In the genomic region with DNA sequence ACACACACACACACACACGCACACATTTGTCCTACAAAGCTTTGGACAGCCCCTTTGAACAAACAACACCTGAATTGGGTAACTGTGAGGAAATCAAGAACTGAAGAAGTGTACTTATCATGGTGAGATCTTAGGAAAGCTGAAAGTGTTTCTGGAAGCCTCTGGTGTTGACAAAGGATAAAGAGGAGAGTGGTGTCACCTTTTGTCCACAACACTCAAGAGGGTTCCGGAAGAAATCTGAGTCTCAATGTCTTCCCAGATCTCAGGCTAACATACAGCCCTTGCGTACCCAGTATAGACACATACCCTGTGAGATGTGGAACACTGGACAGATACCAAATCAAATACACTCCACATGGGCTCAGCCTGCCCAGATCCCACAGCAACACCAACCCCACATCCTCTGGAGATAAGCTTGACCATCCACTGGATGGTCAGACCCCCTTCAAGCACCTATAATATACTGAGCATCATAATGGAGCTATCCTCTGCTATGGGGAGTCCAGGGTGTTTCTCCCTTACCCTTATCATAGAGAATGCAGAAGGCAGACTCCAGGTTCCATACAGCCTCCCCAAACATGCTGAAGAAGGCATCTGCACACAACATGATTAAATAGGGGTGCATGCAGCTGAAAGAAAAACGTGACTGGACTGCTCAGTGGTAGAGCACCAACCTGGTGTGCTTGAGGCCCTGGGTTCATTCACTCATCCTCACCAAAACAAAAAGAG, we compare ENCODE assay signal across 13 mouse cellular contexts. TPM values are rescaled to one million over a fixed set of nuclear protein-coding genes. Genes with fewer than 3 reads are reported as not detected.
A peak's percentile ranks its signal among the peaks of the same experiment; 100 is the strongest.
DNase-seq lines count a peak whose midpoint lies in the region; ATAC-seq lines count a peak whose summit lies in the region.
"Had no signal": no experiment of that assay in that cellular context is flagged by ENCODE, and none has a peak within 500 bp of the region (broad histone marks: within the 10 kb centered on the region; RNA-seq: fewer than 3 reads in every experiment).

No protein-coding gene starts in this region.

- no peaks in the 10 kb centered on the region for H3K9me3 ChIP-seq in kidney, embryonic 15.5 days (replicated peaks)
- no peaks in the 10 kb centered on the region for H3K9me3 ChIP-seq in kidney, embryonic 14.5 days (ENCODE audit: control insufficient read depth, low read length)
- no peaks in the 10 kb centered on the region for H3K9me3 ChIP-seq in intestine, embryonic 16.5 days (ENCODE audit: control insufficient read depth, low read length)
- H3K9me3 ChIP-seq: forebrain, embryonic 15.5 days; limb, embryonic 12.5 days; neural tube, embryonic 13.5 days had no signal

- H3K4me1 ChIP-seq in kidney, embryonic 15.5 days: peaks cover 13% of the 10 kb centered on the region
- peaks cover 6% of the 10 kb centered on the region; the same call in 1 of the 2 replicates for H3K4me1 ChIP-seq in kidney, embryonic 14.5 days (ENCODE audit: control insufficient read depth, insufficient read depth, low read length)
- H3K4me1 ChIP-seq in intestine, embryonic 16.5 days (ENCODE audit: control insufficient read depth, insufficient read depth, low read length): no peaks in the 10 kb centered on the region

- 89% methylated on average over 4 of the region's 4 CpGs for WGBS in kidney, embryonic 15.5 days
- WGBS in kidney, embryonic 14.5 days: 92% methylated on average over 4 of the region's 4 CpGs
- 83% methylated on average over 4 of the region's 4 CpGs for WGBS in intestine, embryonic 16.5 days

- no peak overlapping the region for H3K4me3 ChIP-seq in kidney, embryonic 15.5 days (replicated peaks)
- H3K4me3 ChIP-seq in kidney, embryonic 14.5 days (ENCODE audit: low read length): no peak overlapping the region
- no peak overlapping the region for H3K4me3 ChIP-seq in intestine, embryonic 16.5 days (ENCODE audit: low read length)
- H3K4me3 ChIP-seq: forebrain, embryonic 15.5 days; limb, embryonic 12.5 days; neural tube, embryonic 13.5 days had no signal

- H3K4me2 ChIP-seq in kidney, embryonic 15.5 days: no peak overlapping the region
- H3K4me2 ChIP-seq in kidney, embryonic 14.5 days (replicated peaks; ENCODE audit: low read depth, low read length): no peak overlapping the region
- H3K4me2 ChIP-seq in intestine, embryonic 16.5 days (ENCODE audit: low read depth, low read length): no peak overlapping the region
- H3K4me2 ChIP-seq: forebrain, embryonic 15.5 days; limb, embryonic 12.5 days; neural tube, embryonic 13.5 days had no signal

- peak; percentile 70 for DNase-seq in c-Kit-negative CD71-positive TER-119-positive erythroid progenitor cells, embryonic 14.5 days (ENCODE audit: low read depth, low spot score)
- DNase-seq in lung, postnatal 25 days (ENCODE audit: low spot score): peak; percentile 65
- no peak for DNase-seq in MN1 (ENCODE audit: low spot score)
- no peak for DNase-seq in heart, adult 8-10 months (ENCODE audit: low spot score)
- DNase-seq: B cell, adult 2 months; cerebellum, adult 18-20 months had no signal

- H3K27ac ChIP-seq in kidney, embryonic 15.5 days: no peak overlapping the region
- H3K27ac ChIP-seq in kidney, embryonic 14.5 days (ENCODE audit: low read depth, low read length): no peak overlapping the region
- H3K27ac ChIP-seq in intestine, embryonic 16.5 days (ENCODE audit: low read length): no peak overlapping the region
- H3K27ac ChIP-seq: forebrain, embryonic 15.5 days; limb, embryonic 12.5 days; neural tube, embryonic 13.5 days had no signal

- ATAC-seq in kidney, embryonic 15.5 days (replicated peaks; ENCODE audit: low FRiP score): peak; percentile 60; the same call in 1 of the 2 replicates
- ATAC-seq in kidney, embryonic 14.5 days (ENCODE audit: low FRiP score, low TSS enrichment): no peak
- ATAC-seq in intestine, embryonic 16.5 days: peak; percentile 72
- ATAC-seq in frontal cortex, adult (ENCODE audit: low TSS enrichment): no peak
- ATAC-seq: forebrain, embryonic 15.5 days had no signal

- no peak overlapping the region for H3K9ac ChIP-seq in kidney, embryonic 15.5 days
- no peak overlapping the region for H3K9ac ChIP-seq in kidney, embryonic 14.5 days (ENCODE audit: low read depth, low read length)
- no peak overlapping the region for H3K9ac ChIP-seq in intestine, embryonic 16.5 days (ENCODE audit: low read depth, low read length)
- H3K9ac ChIP-seq: forebrain, embryonic 15.5 days; limb, embryonic 12.5 days; neural tube, embryonic 13.5 days had no signal

- H3K36me3 ChIP-seq in kidney, embryonic 15.5 days: no peaks in the 10 kb centered on the region
- no peaks in the 10 kb centered on the region for H3K36me3 ChIP-seq in kidney, embryonic 14.5 days (ENCODE audit: control insufficient read depth, insufficient read depth, low read length)
- H3K36me3 ChIP-seq in intestine, embryonic 16.5 days (ENCODE audit: control insufficient read depth, insufficient read depth, low read length): no peaks in the 10 kb centered on the region
- H3K36me3 ChIP-seq: forebrain, embryonic 15.5 days; limb, embryonic 12.5 days; neural tube, embryonic 13.5 days had no signal

- no peaks in the 10 kb centered on the region for H3K27me3 ChIP-seq in kidney, embryonic 15.5 days
- no peaks in the 10 kb centered on the region for H3K27me3 ChIP-seq in kidney, embryonic 14.5 days (ENCODE audit: control insufficient read depth, insufficient read depth, low read length)
- H3K27me3 ChIP-seq in intestine, embryonic 16.5 days (replicated peaks; ENCODE audit: control insufficient read depth, insufficient read depth, low read length): no peaks in the 10 kb centered on the region
- H3K27me3 ChIP-seq: forebrain, embryonic 15.5 days; limb, embryonic 12.5 days; neural tube, embryonic 13.5 days had no signal

RNA-seq across cellular contexts. Expression of a gene that starts 23.7 kb away (rescaled TPM):
- 36.1 and 36.4 TPM in 2 replicates for polyA plus RNA-seq in kidney, embryonic 15.5 days (2015; fragmentation: Nextera tagmentation; extraction: Ambion mirVana)
- 39.8 and 45.0 TPM in 2 replicates for polyA plus RNA-seq in kidney, embryonic 14.5 days (2014; fragmentation: Nextera tagmentation; extraction: Ambion mirVana)
- polyA plus RNA-seq in intestine, embryonic 16.5 days (2015; fragmentation: Nextera tagmentation; extraction: Ambion mirVana): 13.2 and 15.5 TPM in 2 replicates
- 1 to 10 TPM; 6.8 to 9.6 (median 7.5) TPM for total RNA-seq in heart, adult 8-10 months (2022)

Comparison
In these comparisons a context has a peak if more than half of its experiments do, and no peak if none do; other contexts are left out.
1. ATAC-seq: peak in kidney, embryonic 15.5 days (single experiment) and intestine, embryonic 16.5 days (single experiment); none in kidney, embryonic 14.5 days (single experiment) and frontal cortex, adult (single experiment).
2. DNase-seq: peak in c-Kit-negative CD71-positive TER-119-positive erythroid progenitor cells, embryonic 14.5 days (single experiment) and lung, postnatal 25 days (single experiment); none in MN1 (single experiment) and heart, adult 8-10 months (single experiment).